In the genomic region with DNA sequence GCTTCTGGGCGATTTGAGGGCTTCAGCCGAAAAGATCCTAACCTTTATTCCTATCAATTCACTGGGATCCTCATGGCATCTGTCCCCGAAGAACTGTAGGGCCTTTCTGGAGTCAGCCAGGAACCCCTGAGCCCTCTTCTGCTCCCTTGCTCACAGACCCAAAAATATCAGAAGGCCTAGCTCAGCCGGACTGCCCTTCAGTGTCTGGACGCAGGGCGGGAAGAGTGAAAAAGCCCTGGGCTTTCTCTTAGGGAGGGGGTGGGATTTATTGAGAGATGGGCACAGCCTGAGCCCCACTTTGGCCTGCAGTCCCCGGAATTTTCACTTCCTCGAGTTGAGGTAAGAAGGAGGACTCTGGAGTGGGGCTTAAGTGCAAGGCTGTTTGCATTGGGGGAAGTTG, we compare ENCODE assay signal across 23 mouse cellular contexts. TPM values are rescaled to one million over a fixed set of nuclear protein-coding genes. Genes with fewer than 3 reads are reported as not detected.
DNase-seq lines count a peak whose midpoint lies in the region; ATAC-seq and TF ChIP-seq lines count a peak whose summit lies in the region.
"Had no signal": no experiment of that assay in that cellular context is flagged by ENCODE, and none has a peak within 500 bp of the region (broad histone marks: within the 10 kb centered on the region; RNA-seq: fewer than 3 reads in every experiment).

No protein-coding gene starts in this region.

- H3K4me3 ChIP-seq in heart, postnatal 0 days (ENCODE audit: low read depth, low read length) = 0 out of 2 replicates have a peak overlapping the region, but pooled peaks have one; percentile 1
- no peak overlapping the region for H3K4me3 ChIP-seq in CH12.LX (replicated peaks in 1 of 3; ENCODE audit: low read depth in 2 of 3, low read length in 2 of 3, poor library complexity in 1 of 3)
- H3K4me3 ChIP-seq in kidney, embryonic 16.5 days (ENCODE audit: low read length) = peak overlapping the region; percentile 65
- H3K4me3 ChIP-seq in limb, embryonic 15.5 days = no peak overlapping the region
- H3K4me3 ChIP-seq: erythroblast, embryonic 14.5 days; hindbrain, embryonic 15.5 days; midbrain, embryonic 15.5 days had no signal

- H3K9me3 ChIP-seq in heart, postnatal 0 days (replicated peaks; ENCODE audit: control insufficient read depth, low read length) = no peaks in the 10 kb centered on the region
- H3K9me3 ChIP-seq in CH12.LX (replicated peaks; ENCODE audit: low read length) = no peaks in the 10 kb centered on the region
- H3K9me3 ChIP-seq in kidney, embryonic 16.5 days (ENCODE audit: low read length) = no peaks in the 10 kb centered on the region
- H3K9me3 ChIP-seq in limb, embryonic 15.5 days = no peaks in the 10 kb centered on the region
- H3K9me3 ChIP-seq: G1E; hindbrain, embryonic 15.5 days; midbrain, embryonic 15.5 days had no signal

- WGBS in heart, postnatal 0 days = 5% methylated on average over 8 of the region's 8 CpGs
- 13% methylated on average over 8 of the region's 8 CpGs for WGBS in kidney, embryonic 16.5 days
- 14% methylated on average over 8 of the region's 8 CpGs for WGBS in limb, embryonic 15.5 days

- no peak for TF ChIP-seq RAD21 in CH12.LX (IDR thresholded peaks at IDR 0.05; ENCODE audit: low read depth, low read length)

- H3K36me3 ChIP-seq in heart, postnatal 0 days (replicated peaks; ENCODE audit: control insufficient read depth, insufficient read depth, low read length) = no peaks in the 10 kb centered on the region
- H3K36me3 ChIP-seq in CH12.LX (replicated peaks in 1 of 2; ENCODE audit: control insufficient read depth in 1 of 2, insufficient read depth in 1 of 2, low read length in 1 of 2) = no peaks in the 10 kb centered on the region
- no peaks in the 10 kb centered on the region for H3K36me3 ChIP-seq in kidney, embryonic 16.5 days (ENCODE audit: insufficient read depth, low read length)
- no peaks in the 10 kb centered on the region for H3K36me3 ChIP-seq in limb, embryonic 15.5 days
- H3K36me3 ChIP-seq: G1E; hindbrain, embryonic 15.5 days; midbrain, embryonic 15.5 days had no signal

- H3K79me2 ChIP-seq in CH12.LX (replicated peaks; ENCODE audit: control insufficient read depth, extremely low read depth, insufficient read depth, poor library complexity, severe bottlenecking) = no peaks in the 10 kb centered on the region

- no peak for TF ChIP-seq POLR2A in CH12.LX (IDR thresholded peaks at IDR 0.05; ENCODE audit: low read depth, low read length)

- dilution Hi-C loops in CH12.LX (cut with MboI; ENCODE audit: extremely low pct_ligation_motif_present, extremely low pct_unique_long_range_greater_than_20kb, low sequenced_read_pairs) = no loop called here

- H3K9ac ChIP-seq in heart, postnatal 0 days (replicated peaks; ENCODE audit: low read depth, low read length) = no peak overlapping the region
- peak overlapping the region; percentile 7 for H3K9ac ChIP-seq in CH12.LX (ENCODE audit: insufficient read depth, low read depth)
- peak overlapping the region; percentile 79 for H3K9ac ChIP-seq in kidney, embryonic 16.5 days (replicated peaks; ENCODE audit: low read length)
- no peak overlapping the region for H3K9ac ChIP-seq in limb, embryonic 15.5 days
- H3K9ac ChIP-seq: hindbrain, embryonic 15.5 days; liver, embryonic 14.5 days; midbrain, embryonic 15.5 days had no signal

- no peak for ATAC-seq in heart, postnatal 0 days (ENCODE audit: insufficient read depth, low read depth)
- ATAC-seq in kidney, embryonic 16.5 days (ENCODE audit: low FRiP score, low TSS enrichment) = no peak
- ATAC-seq in limb, embryonic 15.5 days (ENCODE audit: insufficient number of reproducible peaks, low FRiP score, low TSS enrichment, low read depth) = no peak
- ATAC-seq: forebrain, embryonic 16.5 days; midbrain, embryonic 15.5 days had no signal

- TF ChIP-seq CTCF in heart, postnatal 0 days (IDR thresholded peaks at IDR 0.05; ENCODE audit: low read depth) = no peak
- no peak for TF ChIP-seq CTCF in CH12.LX (conservative IDR thresholded peaks at IDR 0.05 in 1 of 2, IDR thresholded peaks at IDR 0.05 in 1 of 2; ENCODE audit: low read depth in 2 of 2, low read length in 2 of 2)

- H3K27ac ChIP-seq in heart, postnatal 0 days (ENCODE audit: low read depth) = no peak overlapping the region
- H3K27ac ChIP-seq in CH12.LX (ENCODE audit: insufficient read depth, low read depth) = no peak overlapping the region
- H3K27ac ChIP-seq in kidney, embryonic 16.5 days (ENCODE audit: low read length) = peak overlapping the region; percentile 92
- no peak overlapping the region for H3K27ac ChIP-seq in limb, embryonic 15.5 days
- H3K27ac ChIP-seq: hindbrain, embryonic 15.5 days; liver, embryonic 14.5 days; midbrain, embryonic 15.5 days; stomach, postnatal 0 days had no signal

- TF ChIP-seq EP300 in heart, postnatal 0 days (IDR thresholded peaks at IDR 0.05; ENCODE audit: low read depth) = no peak
- TF ChIP-seq EP300 in CH12.LX (IDR thresholded peaks at IDR 0.05; ENCODE audit: low read length) = no peak

- H3K4me1 ChIP-seq in heart, postnatal 0 days (ENCODE audit: control insufficient read depth, insufficient read depth) = no peaks in the 10 kb centered on the region
- peaks cover 3 to 32% of the 10 kb centered on the region in 2 experiments for H3K4me1 ChIP-seq in CH12.LX (ENCODE audit: control insufficient read depth in 1 of 2, insufficient read depth in 2 of 2)
- H3K4me1 ChIP-seq in kidney, embryonic 16.5 days (ENCODE audit: insufficient read depth, low read length) = peaks cover 27% of the 10 kb centered on the region
- peaks cover 28% of the 10 kb centered on the region for H3K4me1 ChIP-seq in limb, embryonic 15.5 days
- H3K4me1 ChIP-seq: hindbrain, embryonic 15.5 days had no signal

- in situ Hi-C loops in CH12.LX (cut with MboI; ENCODE audit: low pct_ligation_motif_present, low pct_unique_long_range_greater_than_20kb, low sequenced_read_pairs) = no loop called here

- no peak overlapping the region for H3K4me2 ChIP-seq in heart, postnatal 0 days (ENCODE audit: low read depth, low read length)
- peak overlapping the region; percentile 79 for H3K4me2 ChIP-seq in CH12.LX (ENCODE audit: insufficient read depth, low read depth, poor library complexity, severe bottlenecking)
- H3K4me2 ChIP-seq in kidney, embryonic 16.5 days (replicated peaks; ENCODE audit: low read depth, low read length) = peak overlapping the region; percentile 84
- H3K4me2 ChIP-seq in limb, embryonic 15.5 days = peak overlapping the region; percentile 34
- H3K4me2 ChIP-seq: heart, embryonic 11.5 days; hindbrain, embryonic 15.5 days; midbrain, embryonic 15.5 days had no signal

- H3K27me3 ChIP-seq in heart, postnatal 0 days (ENCODE audit: control insufficient read depth, insufficient read depth, low read length) = peaks cover 98% of the 10 kb centered on the region
- H3K27me3 ChIP-seq in CH12.LX (replicated peaks) = peaks cover 93% of the 10 kb centered on the region
- H3K27me3 ChIP-seq in kidney, embryonic 16.5 days (ENCODE audit: insufficient read depth, low read length) = peaks cover 15% of the 10 kb centered on the region; the same call in 1 of the 2 replicates
- H3K27me3 ChIP-seq in limb, embryonic 15.5 days = peaks cover 81% of the 10 kb centered on the region

- DNase-seq in heart, postnatal 0 days (ENCODE audit: low spot score) = no peak
- DNase-seq in heart, adult 18-20 months = no peak
- no peak for DNase-seq in CH12.LX (ENCODE audit: extremely low read depth)
- DNase-seq in lung, postnatal 4 days = no peak
- DNase-seq in cerebellum, adult 9-11 months = no peak
- DNase-seq in B cell, adult 2 months = no peak
- DNase-seq: cerebellum, postnatal 14 days had no signal

RNA-seq across cellular contexts. Expression of gene Hoxc10, which starts 3.3 kb away (rescaled TPM):
- total RNA-seq in heart, postnatal 0 days (2014; rRNA removed; ENCODE audit: low replicate concordance) = not detected in 2 replicates
- not detected in 2 replicates for polyA plus RNA-seq in heart, postnatal 0 days (2015; fragmentation: Nextera tagmentation; extraction: Ambion mirVana)
- not detected for total RNA-seq in heart, adult 18-20 months (2021)
- total RNA-seq in CH12.LX (2012; rRNA removed) (not detected in 2 replicates), CH12.LX (2014; rRNA removed) (not detected in 2 replicates)
- polyA plus RNA-seq in CH12.LX (2012; ENCODE audit: insufficient read length, low read depth) = 0.11 and 0.12 TPM in 2 replicates
- 49.0 and 54.0 TPM in 2 replicates for polyA plus RNA-seq in kidney, embryonic 16.5 days (2015; fragmentation: Nextera tagmentation; extraction: Ambion mirVana)
- 5.6 and 6.0 TPM in 2 replicates for polyA plus RNA-seq in limb, embryonic 15.5 days (2015; fragmentation: Nextera tagmentation; extraction: Ambion mirVana)
- total RNA-seq: heart, postnatal 25 days; layer of hippocampus, postnatal 14 days; left cerebral cortex, postnatal 14 days; megakaryocyte, adult 5-6 weeks had no signal
- polyA plus RNA-seq: erythroblast, embryonic 14.5 days; forebrain, embryonic 16.5 days; hindbrain, embryonic 15.5 days; liver, embryonic 14.5 days; lung, embryonic 16.5 days; midbrain, embryonic 15.5 days; stomach, postnatal 0 days had no signal

RNA-seq across cellular contexts. Expression of gene Hoxc5, which starts 4.0 kb away (rescaled TPM):
- total RNA-seq in heart, postnatal 0 days (2014; rRNA removed; ENCODE audit: low replicate concordance) = 0.15 TPM in 1 of 2 replicates, not detected in the other
- not detected in 2 replicates for polyA plus RNA-seq in heart, postnatal 0 days (2015; fragmentation: Nextera tagmentation; extraction: Ambion mirVana)
- total RNA-seq in heart, adult 18-20 months (2021) = under 1 TPM in 1 of 2 experiments, not detected in 1; 0.18 TPM
- total RNA-seq in CH12.LX (2012; rRNA removed) (not detected in 2 replicates), CH12.LX (2014; rRNA removed) (0.15 TPM in 1 of 2 replicates, not detected in the other)
- 0.16 and 0.22 TPM in 2 replicates for polyA plus RNA-seq in CH12.LX (2012; ENCODE audit: insufficient read length, low read depth)
- 4.3 and 5.9 TPM in 2 replicates for polyA plus RNA-seq in kidney, embryonic 16.5 days (2015; fragmentation: Nextera tagmentation; extraction: Ambion mirVana)
- polyA plus RNA-seq in limb, embryonic 15.5 days (2015; fragmentation: Nextera tagmentation; extraction: Ambion mirVana) = 2.3 TPM in 2 replicates
- total RNA-seq: heart, postnatal 25 days; layer of hippocampus, postnatal 14 days; left cerebral cortex, postnatal 14 days; megakaryocyte, adult 5-6 weeks had no signal
- polyA plus RNA-seq: erythroblast, embryonic 14.5 days; forebrain, embryonic 16.5 days; midbrain, embryonic 15.5 days had no signal

RNA-seq across cellular contexts. Expression of gene Hoxc11, which starts 9.0 kb away (rescaled TPM):
- total RNA-seq in heart, postnatal 0 days (2014; rRNA removed; ENCODE audit: low replicate concordance) = not detected in 2 replicates
- not detected in 2 replicates for polyA plus RNA-seq in heart, postnatal 0 days (2015; fragmentation: Nextera tagmentation; extraction: Ambion mirVana)
- not detected for total RNA-seq in heart, adult 18-20 months (2021)
- not detected in 2 replicates for total RNA-seq in CH12.LX (2012; rRNA removed)
- total RNA-seq in CH12.LX (2014; rRNA removed) = not detected in 2 replicates
- polyA plus RNA-seq in CH12.LX (2012; ENCODE audit: insufficient read length, low read depth) = not detected in 2 replicates
- polyA plus RNA-seq in kidney, embryonic 16.5 days (2015; fragmentation: Nextera tagmentation; extraction: Ambion mirVana) = 1.2 and 1.6 TPM in 2 replicates
- 1.5 and 1.7 TPM in 2 replicates for polyA plus RNA-seq in limb, embryonic 15.5 days (2015; fragmentation: Nextera tagmentation; extraction: Ambion mirVana)
- total RNA-seq: heart, postnatal 25 days; layer of hippocampus, postnatal 14 days; left cerebral cortex, postnatal 14 days; megakaryocyte, adult 5-6 weeks had no signal
- polyA plus RNA-seq: erythroblast, embryonic 14.5 days; forebrain, embryonic 16.5 days; G1E; heart, embryonic 11.5 days; hindbrain, embryonic 15.5 days; liver, embryonic 14.5 days; lung, embryonic 16.5 days; midbrain, embryonic 15.5 days; stomach, postnatal 0 days had no signal

RNA-seq across cellular contexts. Expression of gene Hoxc9, which starts 13.0 kb away (rescaled TPM):
- total RNA-seq in heart, postnatal 0 days (2014; rRNA removed; ENCODE audit: low replicate concordance) = not detected in 2 replicates
- not detected in 2 replicates for polyA plus RNA-seq in heart, postnatal 0 days (2015; fragmentation: Nextera tagmentation; extraction: Ambion mirVana)
- total RNA-seq in heart, adult 18-20 months (2021) = not detected
- total RNA-seq in CH12.LX (2012; rRNA removed) = not detected in 2 replicates
- total RNA-seq in CH12.LX (2014; rRNA removed) = 0.12 TPM in 1 of 2 replicates, not detected in the other
- 0.20 and 0.26 TPM in 2 replicates for polyA plus RNA-seq in CH12.LX (2012; ENCODE audit: insufficient read length, low read depth)
- polyA plus RNA-seq in kidney, embryonic 16.5 days (2015; fragmentation: Nextera tagmentation; extraction: Ambion mirVana) = 7.4 and 9.2 TPM in 2 replicates
- 0.93 and 1.3 TPM in 2 replicates for polyA plus RNA-seq in limb, embryonic 15.5 days (2015; fragmentation: Nextera tagmentation; extraction: Ambion mirVana)
- total RNA-seq: heart, postnatal 25 days; layer of hippocampus, postnatal 14 days; left cerebral cortex, postnatal 14 days; megakaryocyte, adult 5-6 weeks had no signal
- polyA plus RNA-seq: erythroblast, embryonic 14.5 days; forebrain, embryonic 16.5 days; heart, embryonic 11.5 days; lung, embryonic 16.5 days; midbrain, embryonic 15.5 days; stomach, postnatal 0 days had no signal

RNA-seq across cellular contexts. Expression of gene Hoxc12, which starts 26.7 kb away (rescaled TPM):
- total RNA-seq in heart, postnatal 0 days (2014; rRNA removed; ENCODE audit: low replicate concordance) = not detected in 2 replicates
- polyA plus RNA-seq in heart, postnatal 0 days (2015; fragmentation: Nextera tagmentation; extraction: Ambion mirVana) = not detected in 2 replicates
- not detected for total RNA-seq in heart, adult 18-20 months (2021)
- total RNA-seq in CH12.LX (2012; rRNA removed) (not detected in 2 replicates), CH12.LX (2014; rRNA removed) (not detected in 2 replicates)
- not detected in 2 replicates for polyA plus RNA-seq in CH12.LX (2012; ENCODE audit: insufficient read length, low read depth)
- not detected in 2 replicates for polyA plus RNA-seq in kidney, embryonic 16.5 days (2015; fragmentation: Nextera tagmentation; extraction: Ambion mirVana)
- 3.9 TPM in 2 replicates for polyA plus RNA-seq in limb, embryonic 15.5 days (2015; fragmentation: Nextera tagmentation; extraction: Ambion mirVana)
- total RNA-seq: G1E; gastrocnemius, postnatal 36 days; heart, postnatal 25 days; layer of hippocampus, postnatal 14 days; left cerebral cortex, postnatal 14 days; megakaryocyte, adult 5-6 weeks had no signal
- polyA plus RNA-seq: erythroblast, embryonic 14.5 days; forebrain, embryonic 16.5 days; G1E; heart, embryonic 11.5 days; hindbrain, embryonic 15.5 days; liver, embryonic 14.5 days; lung, embryonic 16.5 days; midbrain, embryonic 15.5 days; stomach, postnatal 0 days had no signal

Comparison
In these comparisons a context has a peak if more than half of its experiments do, and no peak if none do; other contexts are left out.
1. H3K4me3 ChIP-seq: peak in heart, postnatal 0 days (single experiment) and kidney, embryonic 16.5 days (single experiment); none in CH12.LX (0 of 3) and limb, embryonic 15.5 days (single experiment).
2. H3K9ac ChIP-seq: peak in CH12.LX (single experiment) and kidney, embryonic 16.5 days (single experiment); none in heart, postnatal 0 days (single experiment) and limb, embryonic 15.5 days (single experiment).